Mouse (Mus musculus) embryonic facial prominence, embryonic 14.5 days (tissue): ENCODE results near the gene Hnrnpdl. TPM values are rescaled to one million over a fixed set of nuclear protein-coding genes. Genes with fewer than 3 reads are reported as not detected.

Source experiments
- polyA plus RNA-seq: library from polyadenylated mRNA; unstranded; fragments of >200 nt; fragmentation: Nextera tagmentation; extraction: Ambion mirVana; gene quantifications from 2 replicates; pipeline ENCODE4 v1.2.1, GENCODE M21; 2014

The Hnrnpdl gene
- polyA plus RNA-seq, 1 experiment from 2014 or later: 148 TPM

Other genes starting within 250 kb of the Hnrnpdl start
- not detected in 2 replicates for gene Vamp9, start 133.4 kb downstream of the Hnrnpdl start, polyA plus RNA-seq
- 127 and 140 TPM in 2 replicates for gene Hnrnpd, start 60.7 kb downstream of the Hnrnpdl start, polyA plus RNA-seq
- 1.7 and 2.4 TPM in 2 replicates for gene 4930524J08Rik, start 60.6 kb downstream of the Hnrnpdl start, polyA plus RNA-seq
- 37.2 and 37.6 TPM in 2 replicates for gene Enoph1, start 321 bp upstream of the Hnrnpdl start, polyA plus RNA-seq
- gene Tmem150c, start 120.1 kb upstream of the Hnrnpdl start, polyA plus RNA-seq: 5.2 and 6.5 TPM in 2 replicates